Mouse (Mus musculus): ENCODE measurements at regions not wholly inside any gene's neighbourhood (a gene's known extent, or its start where the extent isn't known, plus 50 kb on each side); places are given as distances from the start of the nearest gene placed in this dataset.

DNA sequence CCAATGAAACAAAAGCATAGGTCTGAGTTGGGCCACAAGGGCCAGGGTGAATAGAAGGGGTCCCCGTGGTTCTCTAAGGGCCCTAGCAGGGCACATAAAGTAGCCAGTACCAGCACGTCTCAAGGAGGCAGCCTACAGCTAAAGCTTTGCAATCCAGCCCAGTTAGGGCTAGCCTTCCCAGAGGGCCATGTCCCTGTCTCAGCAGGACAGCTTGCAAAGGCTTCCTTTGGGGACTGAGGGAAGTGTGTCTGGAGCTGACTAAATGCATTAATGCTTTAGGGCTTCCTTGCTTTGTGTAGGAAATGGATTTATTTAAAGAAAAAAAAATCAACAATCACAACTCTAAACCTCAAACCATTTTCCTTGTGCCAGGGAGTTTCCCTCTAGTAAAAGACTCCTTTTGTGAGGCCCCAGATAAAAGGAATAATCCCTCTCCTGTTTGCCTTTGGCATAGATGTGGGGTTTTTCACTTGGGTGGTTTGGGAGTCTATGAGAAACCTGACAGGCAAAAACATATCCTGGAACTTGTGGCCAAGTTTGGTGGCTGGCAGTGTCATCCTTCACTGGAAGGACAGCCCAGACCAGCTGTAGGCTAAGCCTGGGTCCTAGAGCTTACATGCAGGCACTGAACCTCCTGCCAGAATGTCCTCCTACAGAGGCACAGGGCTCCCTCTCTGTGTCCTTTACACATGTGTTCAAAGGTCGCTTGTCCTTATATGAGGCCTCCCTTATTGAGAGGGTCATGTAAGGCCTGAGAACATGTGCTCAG lies 197.7 kb upstream of the Cxcr4 start:
- H3K4me1 ChIP-seq (ENCODE audit: control insufficient read depth in 1 of 2, insufficient read depth in 2 of 2) = peaks cover 9 to 35% of the 10 kb centered on the region in 2 experiments
- no peak for DNase-seq (ENCODE audit: extremely low read depth)
- in situ Hi-C loops (cut with MboI; ENCODE audit: low pct_ligation_motif_present, low pct_unique_long_range_greater_than_20kb, low sequenced_read_pairs) = no loop called here
- H3K36me3 ChIP-seq (replicated peaks in 1 of 2; ENCODE audit: control insufficient read depth in 1 of 2, insufficient read depth in 1 of 2, low read length in 1 of 2) = no peaks in the 10 kb centered on the region
- no peaks in the 10 kb centered on the region for H3K27me3 ChIP-seq (replicated peaks)
- no peaks in the 10 kb centered on the region for H3K79me2 ChIP-seq (replicated peaks; ENCODE audit: control insufficient read depth, extremely low read depth, insufficient read depth, poor library complexity, severe bottlenecking)
- dilution Hi-C loops (cut with MboI; ENCODE audit: extremely low pct_ligation_motif_present, extremely low pct_unique_long_range_greater_than_20kb, low sequenced_read_pairs) = no loop called here
- H3K9me3 ChIP-seq (replicated peaks; ENCODE audit: low read length) = peaks cover 3% of the 10 kb centered on the region
- H3K4me3 ChIP-seq (replicated peaks in 1 of 3; ENCODE audit: low read depth in 2 of 3, low read length in 2 of 3, poor library complexity in 1 of 3) = no peak overlapping the region
- no peak overlapping the region for H3K9ac ChIP-seq (ENCODE audit: insufficient read depth, low read depth)
- TF ChIP-seq POLR2A (IDR thresholded peaks at IDR 0.05; ENCODE audit: low read depth, low read length) (no peak), POLR2AphosphoS2 (IDR thresholded peaks at IDR 0.05; ENCODE audit: low read depth, low read length) (no peak), MAZ (IDR thresholded peaks at IDR 0.05; ENCODE audit: low read depth, low read length) (no peak)
- no peak overlapping the region for H3K27ac ChIP-seq (ENCODE audit: insufficient read depth, low read depth)
- H3K4me2 ChIP-seq (ENCODE audit: insufficient read depth, low read depth, poor library complexity, severe bottlenecking) = no peak overlapping the region

DNA sequence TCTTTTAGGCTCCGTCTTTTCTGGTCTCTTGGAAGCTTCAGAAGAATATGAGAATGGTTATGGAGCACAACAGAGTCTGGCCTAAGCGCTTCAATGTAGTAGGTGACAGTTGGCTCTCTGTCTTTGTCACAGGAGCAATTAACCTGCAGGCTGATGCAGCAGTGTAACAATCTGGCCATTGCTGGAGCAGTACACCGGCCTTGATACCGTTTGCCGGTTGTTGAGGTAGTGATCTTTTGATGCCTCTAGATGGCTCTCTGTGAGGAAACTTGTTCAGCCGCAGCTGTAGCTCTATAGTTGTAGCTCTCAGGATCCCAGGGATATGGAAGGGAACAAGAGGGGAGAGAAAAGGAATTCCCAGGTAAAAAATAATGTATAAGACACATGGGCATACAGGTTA lies 196.1 kb upstream of the Cxcr4 start:
- TF ChIP-seq NRF1 (IDR thresholded peaks at IDR 0.05; ENCODE audit: low read depth, low read length) (no peak), JUN (IDR thresholded peaks at IDR 0.05; ENCODE audit: insufficient read depth, low read depth, low read length) (no peak), SMC3 (IDR thresholded peaks at IDR 0.05; ENCODE audit: low read depth, low read length) (peak; percentile 18; the same call in 1 of the 2 replicates), CHD1 (IDR thresholded peaks at IDR 0.05; ENCODE audit: low read depth, low read length) (no peak), RAD21 (IDR thresholded peaks at IDR 0.05; ENCODE audit: low read depth, low read length) (peak; percentile 2), CTCF (conservative IDR thresholded peaks at IDR 0.05 in 1 of 2, IDR thresholded peaks at IDR 0.05 in 1 of 2; ENCODE audit: low read depth in 2 of 2, low read length in 2 of 2) (peak in 1 of 2 experiments; percentile 38; a peak in 2 of 4 replicates), GABPA (IDR thresholded peaks at IDR 0.05; ENCODE audit: insufficient replicate concordance, low read depth, low read length) (no peak), TBP (conservative IDR thresholded peaks at IDR 0.05; ENCODE audit: low read depth, low read length) (no peak), IRF4 (IDR thresholded peaks at IDR 0.05; ENCODE audit: low read depth, low read length) (no peak), ELF1 (IDR thresholded peaks at IDR 0.05; ENCODE audit: low read depth, low read length) (no peak), RCOR1 (conservative IDR thresholded peaks at IDR 0.05; ENCODE audit: low read depth, low read length) (no peak), MXI1 (IDR thresholded peaks at IDR 0.05; ENCODE audit: low read depth, low read length) (no peak), TCF12 (IDR thresholded peaks at IDR 0.05; ENCODE audit: low read depth, low read length) (no peak), KAT2A (IDR thresholded peaks at IDR 0.05; ENCODE audit: insufficient replicate concordance, low read length) (no peak), E2F4 (IDR thresholded peaks at IDR 0.05; ENCODE audit: insufficient replicate concordance, low read depth, low read length) (no peak), POLR2A (IDR thresholded peaks at IDR 0.05; ENCODE audit: low read depth, low read length) (no peak), JUND (conservative IDR thresholded peaks at IDR 0.05; ENCODE audit: low read depth, low read length) (no peak), CHD2 (IDR thresholded peaks at IDR 0.05; ENCODE audit: low read length) (no peak), ZMIZ1 (IDR thresholded peaks at IDR 0.05; ENCODE audit: low read depth, low read length) (no peak)
- dilution Hi-C loops (cut with MboI; ENCODE audit: extremely low pct_ligation_motif_present, extremely low pct_unique_long_range_greater_than_20kb, low sequenced_read_pairs) (no loop called here), in situ Hi-C loops (cut with MboI; ENCODE audit: low pct_ligation_motif_present, low pct_unique_long_range_greater_than_20kb, low sequenced_read_pairs) (no loop called here)
- H3K27ac ChIP-seq (ENCODE audit: insufficient read depth, low read depth) = no peak overlapping the region
- no peaks in the 10 kb centered on the region for H3K36me3 ChIP-seq (replicated peaks in 1 of 2; ENCODE audit: control insufficient read depth in 1 of 2, insufficient read depth in 1 of 2, low read length in 1 of 2)
- H3K4me3 ChIP-seq (replicated peaks in 1 of 3; ENCODE audit: low read depth in 2 of 3, low read length in 2 of 3, poor library complexity in 1 of 3) = no peak overlapping the region
- H3K27me3 ChIP-seq (replicated peaks) = no peaks in the 10 kb centered on the region
- H3K9ac ChIP-seq (ENCODE audit: insufficient read depth, low read depth) = no peak overlapping the region
- H3K9me3 ChIP-seq (replicated peaks; ENCODE audit: low read length) = peaks cover 4% of the 10 kb centered on the region
- H3K4me1 ChIP-seq (ENCODE audit: control insufficient read depth in 1 of 2, insufficient read depth in 2 of 2) = peaks cover 9 to 35% of the 10 kb centered on the region in 2 experiments
- no peak for DNase-seq (ENCODE audit: extremely low read depth)
- no peak overlapping the region for H3K4me2 ChIP-seq (ENCODE audit: insufficient read depth, low read depth, poor library complexity, severe bottlenecking)
- no peaks in the 10 kb centered on the region for H3K79me2 ChIP-seq (replicated peaks; ENCODE audit: control insufficient read depth, extremely low read depth, insufficient read depth, poor library complexity, severe bottlenecking)

Measured in CH12.LX (cell line).